Mouse (Mus musculus): ENCODE data around the gene Tmx2. TPM values are rescaled to one million over a fixed set of nuclear protein-coding genes. Genes with fewer than 3 reads are reported as not detected.

Gene Tmx2
- total and polyA plus RNA-seq, 2 experiments: 50.6 to 92.1 TPM

- 55% methylated on average over 3 of the region's 3 CpGs for WGBS
- TF ChIP-seq CTCF (IDR thresholded peaks at IDR 0.05; ENCODE audit: low read depth, low read length): no peak
- no peak for TF ChIP-seq POLR2A (IDR thresholded peaks at IDR 0.05; ENCODE audit: extremely low read depth, insufficient read depth, low read length)
- peak overlapping the region; percentile 26 for H3K27ac ChIP-seq (replicated peaks; ENCODE audit: insufficient read depth, low read depth, low read length)
Observed at GRCm38 (mm10) chr2:84623428-84624119, 55.4 kb downstream of the Tmx2 start.

GRCm38 (mm10) chr2:84622668-84623067 is 56.3 kb downstream of the Tmx2 start:
- Histone ChIP-seq H3K4me3 (ENCODE audit: insufficient read depth, low read depth, low read length) (no peak overlapping the region), H3K9ac (ENCODE audit: low read depth, low read length) (no peak overlapping the region), H3K4me1 (ENCODE audit: control insufficient read depth, insufficient read depth, low read length) (peaks cover 25% of the 10 kb centered on the region), H3K36me3 (ENCODE audit: control insufficient read depth, insufficient read depth, low read length) (peaks cover 36% of the 10 kb centered on the region), H3K79me2 (ENCODE audit: control insufficient read depth, insufficient read depth, low read length) (peaks cover 30% of the 10 kb centered on the region; the same call in 1 of the 2 replicates), H3K27me3 (ENCODE audit: control insufficient read depth, insufficient read depth, low read length) (no peaks in the 10 kb centered on the region), H3K27ac (replicated peaks; ENCODE audit: insufficient read depth, low read depth, low read length) (no peak overlapping the region)
- TF ChIP-seq CTCF (IDR thresholded peaks at IDR 0.05; ENCODE audit: low read depth, low read length) (no peak), POLR2A (IDR thresholded peaks at IDR 0.05; ENCODE audit: extremely low read depth, insufficient read depth, low read length) (no peak)
- no peak for DNase-seq (ENCODE audit: extremely low read depth, low read depth, low spot score)
- 70% methylated on average over 2 of the region's 2 CpGs for WGBS

More at GRCm38 (mm10) chr2:84623428-84624119, 55.4 kb downstream of the Tmx2 start:
- peak; percentile 58 for DNase-seq (ENCODE audit: extremely low read depth, low read depth, low spot score)
- H3K9ac ChIP-seq (ENCODE audit: low read depth, low read length): no peak overlapping the region
- H3K79me2 ChIP-seq (ENCODE audit: control insufficient read depth, insufficient read depth, low read length): peaks cover 30% of the 10 kb centered on the region; the same call in 1 of the 2 replicates
- H3K4me1 ChIP-seq (ENCODE audit: control insufficient read depth, insufficient read depth, low read length): peaks cover 29% of the 10 kb centered on the region
- no peaks in the 10 kb centered on the region for H3K27me3 ChIP-seq (ENCODE audit: control insufficient read depth, insufficient read depth, low read length)
- no peak overlapping the region for H3K4me3 ChIP-seq (ENCODE audit: insufficient read depth, low read depth, low read length)
- H3K36me3 ChIP-seq (ENCODE audit: control insufficient read depth, insufficient read depth, low read length): peaks cover 34% of the 10 kb centered on the region

Other genes starting within 250 kb of the Tmx2 start
- 6.6 and 9.6 TPM in 2 replicates for gene Tfpi, start 202.4 kb downstream of the Tmx2 start, total RNA-seq (2014; rRNA removed)
- gene Tfpi, start 202.4 kb downstream of the Tmx2 start, polyA plus RNA-seq (2012; rRNA removed): 0.91 and 1.2 TPM in 2 replicates
- gene Ctnnd1, start 28.4 kb downstream of the Tmx2 start, total RNA-seq (2014; rRNA removed): 47.4 and 53.2 TPM in 2 replicates
- 29.7 and 31.4 TPM in 2 replicates for gene Ctnnd1, start 28.4 kb downstream of the Tmx2 start, polyA plus RNA-seq (2012; rRNA removed)
- 0.07 TPM in 1 of 2 replicates, not detected in the other for gene Btbd18, start 20.1 kb downstream of the Tmx2 start, total RNA-seq (2014; rRNA removed)
- not detected in 2 replicates for gene Btbd18, start 20.1 kb downstream of the Tmx2 start, polyA plus RNA-seq (2012; rRNA removed)
- gene Selenoh, start 8.4 kb downstream of the Tmx2 start, total RNA-seq (2014; rRNA removed): 19.2 and 27.3 TPM in 2 replicates
- 18.8 and 19.6 TPM in 2 replicates for gene Selenoh, start 8.4 kb downstream of the Tmx2 start, polyA plus RNA-seq (2012; rRNA removed)
- not detected in 2 replicates for gene Gm28635, start 1.1 kb downstream of the Tmx2 start, total RNA-seq (2014; rRNA removed)
- not detected in 2 replicates for gene Gm28635, start 1.1 kb downstream of the Tmx2 start, polyA plus RNA-seq (2012; rRNA removed)
- gene Med19, start 738 bp downstream of the Tmx2 start, total RNA-seq (2014; rRNA removed): 7.9 and 9.3 TPM in 2 replicates
- gene Med19, start 738 bp downstream of the Tmx2 start, polyA plus RNA-seq (2012; rRNA removed): 5.5 and 5.6 TPM in 2 replicates
- gene Zdhhc5, start 36.0 kb upstream of the Tmx2 start, total RNA-seq (2014; rRNA removed): 21.9 and 25.8 TPM in 2 replicates
- gene Zdhhc5, start 36.0 kb upstream of the Tmx2 start, polyA plus RNA-seq (2012; rRNA removed): 35.6 and 36.1 TPM in 2 replicates
- 7.9 and 10.9 TPM in 2 replicates for gene Clp1, start 48.2 kb upstream of the Tmx2 start, total RNA-seq (2014; rRNA removed)
- 8.6 and 12.6 TPM in 2 replicates for gene Clp1, start 48.2 kb upstream of the Tmx2 start, polyA plus RNA-seq (2012; rRNA removed)
- not detected in 2 replicates for gene Ypel4, start 54.9 kb upstream of the Tmx2 start, total RNA-seq (2014; rRNA removed)
- gene Ypel4, start 54.9 kb upstream of the Tmx2 start, polyA plus RNA-seq (2012; rRNA removed): 0.05 TPM in 2 replicates
- gene Gm19426, start 64.5 kb upstream of the Tmx2 start, total RNA-seq (2014; rRNA removed): 1.7 and 3.1 TPM in 2 replicates
- 1.9 and 3.0 TPM in 2 replicates for gene Gm19426, start 64.5 kb upstream of the Tmx2 start, polyA plus RNA-seq (2012; rRNA removed)
- 298 and 437 TPM in 2 replicates for gene Serping1, start 96.3 kb upstream of the Tmx2 start, total RNA-seq (2014; rRNA removed)
- gene Serping1, start 96.3 kb upstream of the Tmx2 start, polyA plus RNA-seq (2012; rRNA removed): 979 and 1,033 TPM in 2 replicates
- 42.4 and 44.3 TPM in 2 replicates for gene Ube2l6, start 119.7 kb upstream of the Tmx2 start, total RNA-seq (2014; rRNA removed)
- gene Ube2l6, start 119.7 kb upstream of the Tmx2 start, polyA plus RNA-seq (2012; rRNA removed): 99.8 and 106 TPM in 2 replicates
- 0.18 TPM in 1 of 2 replicates, not detected in the other for gene Smtnl1, start 143.5 kb upstream of the Tmx2 start, total RNA-seq (2014; rRNA removed)
- gene Smtnl1, start 143.5 kb upstream of the Tmx2 start, polyA plus RNA-seq (2012; rRNA removed): not detected in 2 replicates
- 36.1 and 36.4 TPM in 2 replicates for gene Timm10, start 147.9 kb upstream of the Tmx2 start, total RNA-seq (2014; rRNA removed)
- 45.8 and 52.2 TPM in 2 replicates for gene Timm10, start 147.9 kb upstream of the Tmx2 start, polyA plus RNA-seq (2012; rRNA removed)
- gene Slc43a1, start 159.7 kb upstream of the Tmx2 start, total RNA-seq (2014; rRNA removed): 7.2 and 10.0 TPM in 2 replicates
- gene Slc43a1, start 159.7 kb upstream of the Tmx2 start, polyA plus RNA-seq (2012; rRNA removed): 8.9 and 12.1 TPM in 2 replicates
- gene Rtn4rl2, start 207.6 kb upstream of the Tmx2 start, total RNA-seq (2014; rRNA removed): 0.13 TPM in 1 of 2 replicates, not detected in the other
- 0.29 and 0.50 TPM in 2 replicates for gene Rtn4rl2, start 207.6 kb upstream of the Tmx2 start, polyA plus RNA-seq (2012; rRNA removed)